Mouse (Mus musculus) c-Kit-positive CD71-positive TER-119-positive erythroid progenitor cells, embryonic 14.5 days (primary cell): ENCODE measurements around the gene Uts2b.

Experiments
- DNase-seq: peaks from one replicate; pipeline ENCODE4 v3.0.0-alpha.2; 2013; ENCODE audit warnings: low spot score

The Uts2b gene

DNA sequence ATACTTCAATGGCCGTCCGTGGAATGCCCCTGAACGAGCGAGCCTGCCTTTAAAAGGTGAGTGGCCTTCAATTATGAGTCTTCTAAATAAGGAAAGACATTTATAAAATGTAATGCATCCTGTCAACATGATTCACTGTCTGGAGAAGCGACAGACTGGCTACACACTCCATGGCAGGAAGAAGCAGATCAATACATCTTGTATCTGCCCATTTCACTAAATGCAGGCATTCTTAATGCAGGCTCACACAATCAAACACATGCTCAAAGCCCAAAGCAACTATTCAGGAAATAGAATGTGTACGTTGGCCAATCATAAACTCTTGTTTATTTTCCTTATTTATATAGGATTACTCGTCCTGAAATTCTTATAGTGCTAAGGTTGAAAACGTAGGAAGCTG lies at the start of gene Uts2b:
Gene Uts2b, minus strand, starts transcription at position 49 of the 400 bp plus-strand sequence.
- no peak for DNase-seq

DNA sequence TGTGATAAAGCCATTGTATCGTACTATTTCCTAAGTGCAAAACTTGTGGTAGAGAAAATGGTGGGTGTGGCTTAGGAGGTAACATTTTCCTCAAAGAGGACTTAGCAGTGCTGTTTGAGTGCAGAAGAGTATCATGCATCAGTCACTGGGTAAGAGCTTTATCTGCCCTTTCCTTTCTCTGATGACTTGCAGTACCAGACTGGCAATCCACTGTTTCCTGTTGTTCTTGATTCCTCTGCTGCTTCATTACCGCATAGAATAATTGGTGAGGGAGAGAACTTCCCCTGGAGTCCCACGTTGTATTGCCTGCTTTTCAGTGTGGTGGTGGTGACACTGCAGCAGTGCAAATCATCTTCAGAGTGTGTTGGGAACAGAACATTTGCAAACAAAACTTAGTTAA lies 47.6 kb upstream of the Uts2b start:
- DNase-seq, result no peak

DNA sequence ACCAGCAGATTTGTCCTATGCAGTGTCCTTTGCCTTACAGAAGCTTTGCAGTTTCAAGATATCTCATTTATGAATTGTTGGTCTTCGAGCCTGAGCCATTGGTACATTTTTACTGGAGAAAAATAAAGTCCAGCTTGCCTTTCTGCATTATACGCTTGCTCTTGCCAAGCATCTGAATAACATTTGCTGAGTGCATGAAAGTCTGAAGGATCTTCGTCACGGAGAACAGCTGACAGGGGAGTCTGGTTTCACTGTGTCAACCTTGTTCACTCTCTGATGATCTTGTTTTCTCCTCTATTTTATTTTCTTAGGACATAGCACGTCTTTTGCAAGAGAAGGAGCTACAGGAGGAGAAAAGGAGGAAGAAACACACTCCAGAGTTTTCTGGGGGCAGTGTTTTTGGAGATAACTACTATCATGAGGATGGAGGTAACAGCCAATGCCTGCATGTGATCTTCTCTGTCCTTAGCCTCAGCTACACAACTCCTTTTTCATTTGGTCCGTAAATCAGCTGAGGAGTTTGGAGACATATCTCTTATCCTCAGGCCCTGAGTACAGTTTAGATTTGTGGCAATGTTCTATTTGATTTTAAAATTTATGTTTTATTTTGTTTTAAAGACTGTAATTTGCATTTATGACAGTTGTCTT lies 47.0 kb upstream of the Uts2b start:
- DNase-seq, result no peak

DNA sequence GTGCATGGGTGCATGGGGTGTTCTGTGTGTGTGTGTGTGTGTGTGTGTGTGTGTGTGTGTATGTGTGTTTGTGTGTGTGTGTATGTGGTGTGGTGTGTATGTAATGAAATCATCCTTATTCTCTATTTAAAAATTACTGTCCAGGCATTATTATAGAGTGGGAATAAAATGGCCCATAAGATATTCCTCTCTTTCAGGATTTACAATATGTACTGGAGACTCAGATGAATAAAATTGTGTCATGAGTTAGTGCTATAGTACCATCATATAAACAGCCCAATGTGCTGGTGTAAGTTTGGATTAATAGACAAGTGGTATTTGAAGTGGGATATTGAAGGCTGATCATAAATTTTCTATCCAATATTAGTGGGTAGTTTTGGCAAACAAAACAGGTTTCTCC lies 34.1 kb upstream of the Uts2b start:
- no peak for DNase-seq

DNA sequence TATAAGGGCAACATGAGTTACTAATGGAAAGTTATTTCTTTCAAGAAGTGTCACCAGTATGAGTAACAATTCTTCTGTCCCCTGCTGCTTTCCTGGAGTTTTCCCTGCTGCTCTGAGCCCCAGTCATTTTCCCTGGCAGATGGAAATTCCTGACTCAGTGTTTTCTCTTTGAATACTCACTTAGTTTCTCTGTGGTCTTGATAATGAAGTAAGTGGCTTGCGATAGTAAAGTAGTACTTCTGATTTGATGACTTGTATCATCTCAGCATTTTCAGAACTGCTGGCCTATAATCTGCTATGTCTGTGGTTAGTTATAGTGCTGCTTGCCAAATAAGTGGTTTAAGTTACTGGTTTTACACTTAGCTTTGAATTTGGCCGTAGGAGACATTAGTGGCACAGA lies 31.5 kb upstream of the Uts2b start:
- no peak for DNase-seq

DNA sequence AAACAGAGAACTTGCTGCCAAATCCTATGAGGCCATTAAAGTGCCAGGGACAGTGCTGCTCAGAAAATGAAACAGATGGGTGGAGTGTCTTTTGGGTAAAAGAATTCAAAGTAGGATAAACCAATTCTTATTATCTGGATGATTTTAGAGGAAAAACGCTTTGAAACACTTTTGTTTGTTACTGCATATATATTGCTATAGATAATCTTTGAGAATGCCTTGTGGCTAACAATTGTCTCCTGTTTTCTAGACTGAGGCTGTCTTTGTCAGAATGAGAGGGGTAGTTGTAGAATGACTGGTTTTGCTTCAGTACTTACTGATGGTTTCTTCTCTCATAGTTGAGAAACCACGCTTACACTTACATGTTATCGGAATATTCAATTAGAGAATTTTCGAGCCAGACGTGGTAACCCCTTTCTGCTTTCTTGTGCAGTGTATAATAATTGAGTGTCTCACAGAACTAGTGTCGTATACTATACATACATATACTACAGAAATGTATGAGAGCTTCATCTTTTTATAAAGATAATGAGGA lies 29.7 kb upstream of the Uts2b start:
- DNase-seq, result no peak

DNA sequence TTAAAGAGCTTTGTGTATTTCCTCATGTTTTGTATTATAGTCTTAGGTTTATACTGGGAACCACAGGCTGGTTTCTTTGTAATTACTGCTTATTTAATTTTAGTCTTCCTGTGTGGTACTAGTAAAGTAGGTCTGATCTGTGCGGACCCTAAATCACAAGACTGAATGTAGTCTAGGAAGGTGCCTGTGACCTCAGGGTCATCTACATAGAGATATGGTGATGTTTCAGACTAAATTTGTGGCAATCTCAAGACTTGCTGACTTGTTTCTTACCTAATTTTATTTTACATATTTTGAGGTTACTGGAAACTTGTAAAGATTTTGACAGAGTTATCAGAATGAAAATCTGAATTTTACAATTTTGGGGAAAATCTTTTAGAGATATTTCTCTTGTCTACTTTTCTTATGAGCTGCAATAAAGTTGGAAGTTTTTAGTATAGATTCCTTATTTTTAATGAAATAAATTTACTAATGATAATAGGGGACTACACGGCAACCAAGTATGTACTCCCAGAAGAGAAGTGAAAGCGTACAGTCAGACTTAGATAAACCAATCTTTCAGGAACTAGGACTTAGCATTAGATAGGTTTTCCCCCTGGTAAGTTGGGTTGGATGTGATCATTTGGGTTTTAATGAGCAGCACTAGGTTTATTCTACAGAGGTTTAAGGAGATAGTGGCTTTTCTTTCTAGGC lies 29.1 kb upstream of the Uts2b start:
- DNase-seq, result no peak

DNA sequence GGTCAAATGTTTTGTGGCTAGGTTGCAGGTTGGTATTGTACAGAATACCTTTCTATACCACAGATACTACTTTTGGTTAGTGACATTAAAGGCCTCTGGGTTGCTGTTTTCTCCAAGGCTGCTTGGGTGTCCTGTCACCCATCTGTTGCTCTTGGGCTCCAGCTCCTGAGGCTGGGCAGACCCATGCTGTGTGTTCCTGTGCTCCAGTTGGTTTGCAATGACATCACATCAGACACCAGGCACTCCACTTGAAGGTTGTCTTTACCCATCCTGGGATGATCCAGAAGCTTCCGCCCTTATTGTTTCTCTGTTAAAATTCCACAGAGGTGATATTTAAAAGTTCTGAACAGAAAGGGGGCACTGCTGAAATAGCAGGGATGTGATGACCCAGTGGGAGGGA lies 26.9 kb upstream of the Uts2b start:
- DNase-seq, result no peak

DNA sequence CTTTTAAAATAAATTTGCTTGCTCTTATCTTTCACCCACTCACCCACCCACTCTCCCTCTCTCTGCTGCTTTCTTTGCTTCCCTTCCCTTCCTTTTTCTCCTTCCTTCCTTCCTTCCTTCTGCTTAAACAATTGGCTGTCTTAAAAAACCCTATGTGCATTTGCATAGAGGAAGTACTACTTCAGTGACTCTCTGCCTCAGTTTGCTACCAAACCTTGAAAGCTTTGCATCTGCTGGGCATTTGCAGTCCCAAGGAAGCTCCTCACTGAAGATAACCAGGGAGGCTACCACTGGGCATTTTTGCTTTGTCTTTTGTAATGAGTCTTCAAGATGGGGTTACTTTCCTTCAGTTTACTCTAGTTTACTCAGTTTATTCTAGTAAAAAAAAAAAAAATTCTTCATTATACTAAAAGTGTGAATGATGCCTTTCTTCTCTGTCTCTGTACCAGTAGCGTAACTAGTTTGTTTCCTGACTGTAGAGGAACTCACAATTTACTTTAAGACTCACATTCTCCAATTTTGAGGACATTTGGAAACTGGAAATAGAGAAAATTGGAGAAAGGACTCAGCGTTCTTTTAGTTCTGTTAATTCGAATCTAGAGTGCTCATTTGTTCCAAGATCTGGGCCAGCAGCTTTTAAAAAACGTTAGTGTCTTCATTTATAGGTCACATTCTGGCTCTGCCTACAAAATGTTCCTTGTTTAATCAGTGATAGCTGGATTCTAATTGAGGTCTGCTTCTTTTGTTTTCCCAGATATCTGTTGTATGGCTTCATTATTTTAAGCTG lies 25.4 kb upstream of the Uts2b start:
- no peak for DNase-seq

DNA sequence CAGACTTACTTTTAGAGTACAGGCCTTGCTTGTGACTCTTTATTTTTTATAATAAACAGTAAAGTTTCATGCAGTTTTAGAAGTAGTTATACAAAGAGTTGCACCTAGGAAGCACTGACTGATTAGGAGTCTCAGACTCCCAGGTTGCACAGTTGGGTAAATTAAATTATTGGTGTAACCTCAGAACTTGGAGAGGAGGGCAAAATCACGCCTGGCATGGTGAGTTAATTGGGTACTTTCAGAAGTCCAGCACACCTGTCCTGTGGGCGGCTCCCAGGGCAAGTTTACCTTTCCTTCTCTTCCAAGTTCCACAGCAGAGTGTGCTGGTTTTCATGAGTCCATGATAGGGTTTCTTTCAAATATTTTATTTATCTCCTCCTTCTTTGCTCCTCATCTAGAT lies 21.8 kb upstream of the Uts2b start:
- no peak for DNase-seq

DNA sequence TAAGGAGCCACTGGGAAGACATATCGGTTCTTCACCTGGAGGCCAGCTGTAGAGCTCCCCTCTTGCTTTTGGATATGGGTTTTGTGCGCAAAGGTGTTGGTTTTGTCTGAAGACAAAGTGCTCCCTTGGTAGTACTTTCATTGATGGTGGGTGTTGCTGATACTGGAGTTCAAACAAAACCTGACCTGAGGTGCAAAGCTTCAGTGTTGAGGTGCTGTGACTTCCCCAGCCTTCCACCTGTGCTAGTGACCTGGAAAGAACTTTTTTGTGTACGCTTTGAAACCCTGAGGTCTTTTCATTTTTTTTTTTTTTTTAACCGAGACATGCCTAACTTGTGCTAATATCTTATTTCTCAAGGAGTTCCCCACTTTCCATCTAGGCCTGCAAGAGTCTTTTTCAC lies 20.3 kb upstream of the Uts2b start:
- no peak for DNase-seq

DNA sequence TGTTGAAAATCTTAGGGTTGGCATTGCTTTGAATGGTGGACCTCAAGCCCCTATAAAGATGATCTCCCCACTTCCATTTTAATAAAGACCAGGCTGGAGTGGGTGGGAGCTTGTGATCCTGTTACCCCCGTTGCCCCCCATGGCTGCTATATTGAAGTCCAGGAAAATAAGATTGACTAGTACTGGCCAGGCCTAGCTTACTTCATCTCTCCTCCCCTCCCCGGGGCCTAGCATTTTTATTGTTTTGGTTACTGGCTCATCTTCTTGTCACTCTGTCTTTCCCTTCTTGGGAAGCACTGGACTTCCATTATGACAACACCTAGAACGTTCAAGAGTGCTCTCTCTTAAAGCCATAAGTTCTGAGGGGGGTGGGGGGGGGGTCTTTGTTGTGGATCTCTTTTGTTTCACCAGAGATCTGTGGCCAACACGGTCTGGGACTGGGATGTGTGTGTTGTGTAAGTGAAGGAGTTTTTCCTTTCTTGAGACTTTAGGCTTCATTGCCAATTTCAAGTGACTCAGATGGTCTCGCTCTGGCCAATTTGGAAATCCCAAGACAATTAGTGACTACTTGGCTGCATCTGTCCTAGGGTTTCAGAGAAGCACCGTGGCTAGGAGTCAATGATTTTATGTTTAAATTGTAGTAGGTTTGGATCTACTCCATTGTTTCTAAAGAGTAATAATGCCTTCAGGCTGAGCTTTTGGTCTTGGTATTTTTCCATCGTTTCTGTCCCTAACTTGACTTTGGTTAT lies 19.7 kb upstream of the Uts2b start:
- DNase-seq, result peak; percentile 16

DNA sequence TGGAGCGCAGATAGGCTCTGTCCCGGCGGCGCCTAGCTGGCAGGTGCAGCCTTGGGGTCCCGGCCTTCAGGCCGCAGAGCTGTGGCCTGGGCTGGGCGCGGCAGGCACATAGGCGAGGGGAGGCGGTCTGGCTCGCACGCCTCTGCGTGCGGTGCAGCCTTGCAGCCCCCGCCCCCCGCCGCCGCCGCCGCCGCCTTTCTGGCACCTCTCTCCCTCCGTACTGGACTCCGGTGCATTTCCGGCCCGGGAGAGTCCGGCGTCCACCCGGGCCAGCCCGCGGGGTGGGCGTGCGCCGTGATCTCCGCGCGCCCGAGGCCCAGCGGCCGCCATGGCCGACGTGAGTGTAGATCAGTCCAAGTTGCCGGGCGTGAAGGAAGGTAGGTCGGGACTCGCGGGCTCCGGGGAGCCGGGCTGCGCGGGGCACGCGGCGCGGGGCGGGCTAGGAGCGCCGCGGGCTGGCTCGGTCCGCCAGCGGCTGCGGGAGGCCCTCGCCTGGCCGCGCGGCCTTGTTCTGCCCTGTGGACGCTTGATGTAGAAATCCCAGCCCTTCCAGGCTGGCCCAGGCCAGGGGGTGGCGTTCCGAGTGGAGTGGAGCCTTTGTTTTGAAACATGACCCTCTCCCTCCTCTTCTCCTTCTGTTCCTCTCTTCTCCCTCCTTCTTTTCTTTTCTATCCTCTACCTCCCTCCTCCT lies 18.9 kb upstream of the Uts2b start, which contains the start of gene Ccdc50:
Gene Ccdc50, plus strand, starts transcription at position 109 of the 691 bp plus-strand sequence.
- DNase-seq, result peak; percentile 44

DNA sequence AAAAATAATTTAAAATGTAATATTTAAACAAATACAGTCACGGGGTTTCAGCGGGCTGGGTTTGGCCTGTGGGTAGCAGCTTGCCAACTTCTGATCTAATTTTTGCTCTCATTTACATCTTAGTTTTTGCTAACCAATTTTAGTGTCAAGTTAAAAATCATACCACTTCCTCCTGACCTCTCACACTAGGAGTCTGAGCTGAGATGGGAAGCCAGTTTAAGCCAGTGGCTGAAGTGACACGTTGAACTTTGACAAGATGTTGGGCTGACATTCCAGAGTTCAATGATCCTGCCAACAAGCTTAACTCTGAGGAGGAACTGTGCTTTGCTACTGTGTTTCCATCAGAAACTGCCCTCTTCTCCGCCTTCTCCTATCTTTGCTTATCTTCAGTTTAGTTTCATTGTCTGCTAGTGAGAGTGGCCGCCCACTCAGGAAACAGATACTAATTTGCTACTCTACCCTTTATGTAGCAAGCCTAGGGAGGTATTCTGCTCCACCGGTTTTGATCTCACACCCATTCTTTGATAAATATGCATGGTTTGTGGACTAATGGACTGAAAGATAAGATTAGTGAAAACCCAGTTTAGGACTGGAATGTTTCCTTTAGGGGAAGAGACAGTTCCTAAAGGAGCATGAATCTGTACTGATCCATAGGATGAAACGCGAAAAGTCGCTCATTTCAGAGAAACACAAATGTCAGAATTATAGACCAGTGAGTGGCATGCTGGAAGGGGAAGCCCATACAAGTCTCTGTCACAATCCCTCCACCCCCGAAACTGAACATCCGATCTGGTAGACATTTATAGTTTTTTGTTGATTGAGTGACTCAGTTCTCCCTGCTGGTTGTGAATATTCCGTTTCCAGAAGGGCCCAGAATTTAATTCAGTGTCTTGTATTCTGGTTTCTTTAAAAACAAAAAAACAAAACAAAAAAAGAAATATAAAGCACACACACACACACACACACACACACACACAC lies 17.9 kb upstream of the Uts2b start:
- peak; percentile 11 for DNase-seq

DNA sequence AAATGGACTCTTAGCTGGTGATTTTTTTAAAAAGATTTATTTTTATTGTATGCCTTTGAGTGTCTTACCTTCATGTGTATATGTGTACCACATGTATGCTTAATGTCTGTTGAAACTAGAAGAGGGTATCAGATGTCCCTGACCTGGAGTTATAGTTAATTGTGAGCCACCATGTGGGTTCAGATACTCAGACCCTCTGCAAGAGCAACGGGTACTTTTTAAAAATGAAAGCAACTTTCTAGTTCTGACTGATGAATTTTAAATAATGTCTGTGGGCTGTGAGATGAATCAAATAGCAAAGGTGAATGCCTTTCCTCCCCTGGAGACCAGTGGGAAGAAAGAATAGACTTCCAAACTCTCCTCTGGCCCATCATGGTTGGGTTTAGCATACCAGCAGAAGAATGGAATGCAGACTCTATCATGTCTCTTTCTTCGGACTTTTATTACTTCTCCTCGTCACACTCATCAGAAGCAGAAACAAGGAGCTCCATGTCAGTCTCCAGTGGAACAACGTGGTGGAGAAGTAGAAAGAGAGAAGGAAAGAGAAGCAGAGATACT lies 16.9 kb upstream of the Uts2b start:
- DNase-seq, result no peak

DNA sequence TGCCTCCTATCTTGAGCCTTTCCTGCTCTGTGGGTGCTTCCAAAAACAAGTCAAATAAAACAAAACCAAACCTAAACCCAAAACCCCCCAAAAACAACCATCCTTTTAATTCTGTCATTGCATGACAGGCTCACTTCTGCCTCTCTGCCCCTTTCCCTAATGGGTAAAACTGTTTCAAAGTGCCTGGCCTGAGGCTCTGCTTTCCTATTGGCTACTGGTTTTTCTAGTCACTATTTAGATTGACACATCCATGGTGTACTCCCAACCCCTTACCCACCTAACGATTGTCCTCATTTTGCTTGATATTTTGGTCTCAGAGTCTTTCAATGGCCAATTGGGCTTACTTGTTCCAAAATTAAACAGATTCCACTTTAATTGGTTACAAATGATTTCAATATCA lies 15.6 kb upstream of the Uts2b start:
- no peak for DNase-seq

DNA sequence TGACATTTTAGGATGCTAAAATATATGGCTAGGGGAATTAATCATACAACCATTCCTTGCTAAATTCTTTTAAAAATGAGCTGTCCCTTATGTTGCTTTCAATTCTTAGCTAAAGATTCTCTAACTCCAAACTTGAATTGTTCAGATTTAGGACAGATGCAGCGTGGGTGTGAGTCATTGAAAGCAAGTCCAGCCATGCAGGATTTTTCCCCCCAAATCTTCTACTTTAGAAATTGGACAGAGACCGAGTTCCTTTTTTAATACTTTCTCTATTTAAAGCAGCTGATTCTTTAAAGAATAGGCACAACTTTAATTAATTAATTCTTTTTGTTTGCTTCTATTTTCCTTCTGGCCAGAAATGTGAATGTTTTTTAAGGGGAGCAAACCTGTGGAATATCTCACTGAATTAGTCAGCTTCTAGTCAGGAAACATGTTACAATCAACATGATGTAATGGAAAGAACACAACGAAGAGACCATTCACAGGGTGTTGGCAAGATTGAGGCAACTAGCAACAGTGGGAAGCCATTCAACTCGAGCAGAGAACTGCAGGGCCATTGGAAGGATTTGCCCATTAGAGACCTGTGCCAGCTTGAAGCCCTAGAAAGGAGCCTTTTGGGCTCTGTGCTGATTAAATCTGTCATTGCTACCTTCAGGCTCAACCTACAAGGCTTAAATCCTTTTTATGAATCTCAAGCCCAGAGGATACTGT lies 15.0 kb upstream of the Uts2b start:
- DNase-seq, result no peak

DNA sequence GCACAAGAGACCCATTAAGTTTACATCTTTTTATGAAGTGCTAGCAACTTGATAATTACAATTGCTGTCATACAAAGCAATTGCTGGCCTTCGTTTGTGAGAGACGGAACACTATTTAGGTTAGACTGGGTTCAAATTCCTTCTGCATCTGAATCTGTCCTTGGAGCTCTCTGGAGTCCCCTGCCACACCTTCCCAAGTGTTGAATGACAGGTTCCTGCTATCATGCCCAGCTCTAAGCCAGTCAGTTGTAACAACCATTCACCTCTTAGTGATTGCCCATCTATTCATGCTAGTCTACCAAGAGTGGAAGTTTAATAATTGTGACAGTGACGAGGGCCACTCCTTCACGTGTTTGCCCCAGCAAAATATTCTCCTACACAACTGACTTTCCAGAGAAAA lies 12.2 kb upstream of the Uts2b start:
- no peak for DNase-seq

DNA sequence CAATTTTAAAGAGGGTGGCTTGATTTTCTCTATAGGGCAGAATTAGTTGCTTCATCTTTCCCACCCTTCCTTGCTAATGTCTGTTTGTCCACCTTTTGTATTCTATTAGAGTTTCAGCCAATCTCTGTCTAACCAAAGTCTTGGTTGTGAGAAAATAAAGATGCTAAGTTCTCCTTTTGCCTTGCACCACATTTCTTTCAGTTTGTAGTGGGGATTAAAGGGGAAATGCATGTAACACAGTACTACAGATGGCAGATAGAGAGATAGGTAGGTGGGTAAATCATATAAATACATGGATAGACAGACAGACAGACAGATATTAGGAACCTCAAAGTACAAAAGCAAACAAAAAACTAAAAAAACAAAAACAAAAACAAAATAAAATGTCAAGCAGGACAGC lies 6.5 kb upstream of the Uts2b start:
- no peak for DNase-seq
